Mouse (Mus musculus) hindbrain, embryonic 15.5 days (tissue): ENCODE measurements around the gene Tymp. TPM values are rescaled to one million over a fixed set of nuclear protein-coding genes. Genes with fewer than 3 reads are reported as not detected.

ENCODE experiments used
- ATAC-seq: fragments of 200-750 bp; cut with Nextera tagmentation; 2 replicates; pipeline ENCODE4 v1.8.0; 2017; ENCODE audit warnings: low read depth, moderate number of reproducible peaks, moderate TSS enrichment; ENCODE audit not compliant: low FRiP score
- H3K27ac ChIP-seq: fragments of 300-500 bp; sonication (generic); replicated peaks from 2 replicates; pipeline ENCODE4 v1.5.1; 2015; ENCODE audit warnings: mild to moderate bottlenecking, inconsistent platforms
- H3K27me3 ChIP-seq: fragments of 300-500 bp; sonication (generic); 2 replicates; pipeline ENCODE4 v1.6.1; 2015; ENCODE audit warnings: control low read depth, inconsistent platforms
- H3K36me3 ChIP-seq: fragments of 300-500 bp; sonication (generic); 2 replicates; pipeline ENCODE4 v1.6.1; 2015; ENCODE audit warnings: control low read depth, inconsistent platforms
- H3K4me1 ChIP-seq: fragments of 300-500 bp; sonication (generic); replicated peaks from 2 replicates; pipeline ENCODE4 v1.6.1; 2015; ENCODE audit warnings: control low read depth, inconsistent platforms
- H3K4me2 ChIP-seq: fragments of 300-500 bp; sonication (generic); 2 replicates; pipeline ENCODE4 v1.6.1; 2015; ENCODE audit warnings: moderate library complexity, mild to moderate bottlenecking, inconsistent platforms
- H3K4me3 ChIP-seq: fragments of 300-500 bp; sonication (generic); 2 replicates; pipeline ENCODE4 v1.5.1; 2015; ENCODE audit warnings: mild to moderate bottlenecking, inconsistent platforms
- H3K9ac ChIP-seq: fragments of 300-500 bp; sonication (generic); 2 replicates; pipeline ENCODE4 v1.6.1; 2015; ENCODE audit warnings: inconsistent platforms
- H3K9me3 ChIP-seq: fragments of 300-500 bp; sonication (generic); 2 replicates; pipeline ENCODE4 v1.6.1; 2016; ENCODE audit warnings: control low read depth, inconsistent platforms
- WGBS: fragments of 180-500 bp; shearing (Covaris S2); methylation state at CpG from one replicate; pipeline ENCODE4 v1.1.7; 2015; 5-methylcytosine and 5-hydroxymethylcytosine counted together
- polyA plus RNA-seq: library from polyadenylated mRNA; unstranded; fragments of >200 nt; fragmentation: Nextera tagmentation; extraction: Ambion mirVana; gene quantifications from 2 replicates; pipeline ENCODE4 v1.2.1, GENCODE M21; 2015

The Tymp gene
- polyA plus RNA-seq, 1 experiment from 2014 or later: 2.6 TPM

DNA sequence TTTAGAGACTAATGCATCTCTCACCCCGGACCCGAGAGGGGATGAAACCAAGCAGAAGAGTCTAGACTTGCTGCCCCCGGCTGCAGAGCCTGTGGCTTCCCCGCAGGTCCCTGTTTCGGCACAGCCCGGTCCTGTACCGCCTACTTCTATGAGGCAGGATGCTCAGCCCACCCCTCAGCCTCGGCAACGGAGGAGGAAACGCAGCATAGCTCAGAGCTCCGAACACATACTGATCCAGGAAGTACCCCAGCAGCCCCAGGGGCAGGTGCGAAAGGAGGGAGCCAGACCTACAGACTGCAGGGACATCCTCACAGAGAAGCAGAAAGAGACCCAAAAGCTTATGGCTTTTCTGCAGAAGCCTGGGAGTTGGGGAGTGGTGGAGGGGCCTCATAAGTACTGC is 10.3 kb upstream of the Tymp start:
- no peak overlapping the region for H3K4me3 ChIP-seq
- 48% methylated on average over 12 of the region's 12 CpGs for WGBS
- no peak overlapping the region for H3K9ac ChIP-seq
- no peak for ATAC-seq
- H3K4me2 ChIP-seq: no peak overlapping the region
- no peak overlapping the region for H3K27ac ChIP-seq
- H3K36me3 ChIP-seq: no peaks in the 10 kb centered on the region
- H3K27me3 ChIP-seq: no peaks in the 10 kb centered on the region
- no peaks in the 10 kb centered on the region for H3K9me3 ChIP-seq
- H3K4me1 ChIP-seq: no peaks in the 10 kb centered on the region

DNA sequence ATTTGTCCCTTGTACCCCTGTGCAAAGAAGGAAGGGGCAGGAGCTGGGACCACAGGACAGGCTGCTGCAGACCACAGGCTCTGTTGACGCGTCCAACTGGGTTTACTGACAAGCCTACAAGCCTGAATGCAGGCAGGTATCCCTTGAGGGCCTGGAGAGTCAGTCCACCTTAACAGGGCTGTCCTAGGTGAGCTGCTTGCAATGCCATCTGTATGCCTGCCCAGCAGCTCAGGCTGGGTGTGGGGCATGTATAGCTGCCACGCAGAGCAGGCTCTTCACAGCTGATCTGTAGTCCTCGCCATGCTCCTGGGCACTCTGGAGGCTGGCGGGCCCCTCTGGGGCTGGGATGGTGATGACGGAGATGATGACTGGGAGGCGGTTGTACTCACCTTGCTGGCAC is 7.8 kb upstream of the Tymp start, which contains the start of gene Klhdc7b:
TSS of gene Klhdc7b (plus strand) at position 301 of the 400 bp plus-strand sequence.
- 93% methylated on average over 7 of the region's 7 CpGs for WGBS
- no peaks in the 10 kb centered on the region for H3K9me3 ChIP-seq
- no peak within 1 kb of the TSS for H3K9ac ChIP-seq
- H3K27ac ChIP-seq: no peak within 1 kb of the TSS
- 0 out of 2 replicates have a peak, but pooled peaks cover under 1% of the 10 kb centered on the region for H3K4me1 ChIP-seq
- no peak within 1 kb of the TSS for H3K4me2 ChIP-seq
- H3K4me3 ChIP-seq: no peak within 1 kb of the TSS
- peaks cover 15% of the 10 kb centered on the region for H3K27me3 ChIP-seq
- no peaks in the 10 kb centered on the region for H3K36me3 ChIP-seq
- ATAC-seq: no peak

DNA sequence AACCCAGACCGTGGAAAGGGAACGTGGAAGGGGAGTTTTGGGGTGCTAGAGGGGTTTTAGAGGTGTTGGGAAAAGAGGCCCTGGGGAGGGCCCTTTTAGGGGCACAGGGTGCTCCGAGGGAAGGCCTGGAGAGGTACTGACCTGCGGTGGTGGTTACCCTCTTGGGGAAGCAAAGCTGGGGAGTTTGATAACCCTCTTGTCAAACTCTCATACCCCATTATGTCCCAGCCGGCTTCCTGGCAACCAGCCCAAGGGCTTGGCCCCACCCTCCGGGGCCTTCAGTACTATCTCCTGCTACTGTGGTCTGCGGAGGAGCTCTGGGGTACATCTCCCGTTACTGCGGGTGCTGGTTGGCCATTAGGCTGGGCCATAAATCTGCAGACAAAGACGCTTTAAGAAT is 2.6 kb upstream of the Tymp start:
- Histone ChIP-seq H3K4me3 (peak overlapping the region; percentile 39), H3K27me3 (peaks cover 52% of the 10 kb centered on the region), H3K27ac (no peak overlapping the region), H3K9me3 (no peaks in the 10 kb centered on the region), H3K4me2 (peak overlapping the region; percentile 60), H3K4me1 (peaks cover 19% of the 10 kb centered on the region), H3K9ac (no peak overlapping the region), H3K36me3 (no peaks in the 10 kb centered on the region)
- no peak for ATAC-seq
- 9% methylated on average over 10 of the region's 10 CpGs for WGBS

DNA sequence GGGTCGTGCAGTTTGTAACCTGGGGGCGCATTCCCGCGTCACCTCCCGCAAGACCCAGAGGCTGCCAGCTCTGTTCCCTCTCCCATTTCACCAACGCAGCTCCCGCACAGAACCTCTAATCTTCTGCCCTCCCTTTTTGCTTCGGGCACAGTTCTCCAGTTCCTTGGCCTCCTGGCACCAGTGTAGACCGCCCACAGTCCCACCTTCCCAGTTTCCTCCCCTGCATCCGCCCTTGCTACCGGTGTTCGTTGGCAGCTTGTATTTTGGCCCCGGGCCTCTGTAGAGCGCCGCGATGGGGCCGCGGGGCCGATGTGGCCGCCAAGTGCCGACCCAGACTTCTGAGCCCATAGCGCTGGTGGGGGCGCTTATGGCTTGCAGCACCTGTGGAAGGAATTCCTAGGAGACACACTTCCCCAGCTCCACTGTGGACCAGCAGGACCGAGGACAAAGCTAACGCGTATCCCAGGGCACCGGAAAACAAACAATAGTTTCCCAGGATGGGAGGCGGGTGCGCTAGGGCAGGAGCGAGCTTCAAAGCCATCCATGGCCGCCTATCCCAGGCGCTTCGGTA is 2.1 kb upstream of the Tymp start, which contains the start of gene Odf3b:
TSS of gene Odf3b (minus strand) at position 452 of the 571 bp plus-strand sequence.
- Histone ChIP-seq H3K36me3 (no peaks in the 10 kb centered on the region), H3K4me1 (peaks cover 23% of the 10 kb centered on the region), H3K27me3 (peaks cover 52% of the 10 kb centered on the region), H3K4me3 (peak within 1 kb of the TSS; percentile 39), H3K9ac (peak within 1 kb of the TSS; percentile 32), H3K9me3 (no peaks in the 10 kb centered on the region), H3K4me2 (peak within 1 kb of the TSS; percentile 60), H3K27ac (no peak within 1 kb of the TSS)
- WGBS: under 1% methylated on average over 33 of the region's 33 CpGs
- ATAC-seq: no peak

DNA sequence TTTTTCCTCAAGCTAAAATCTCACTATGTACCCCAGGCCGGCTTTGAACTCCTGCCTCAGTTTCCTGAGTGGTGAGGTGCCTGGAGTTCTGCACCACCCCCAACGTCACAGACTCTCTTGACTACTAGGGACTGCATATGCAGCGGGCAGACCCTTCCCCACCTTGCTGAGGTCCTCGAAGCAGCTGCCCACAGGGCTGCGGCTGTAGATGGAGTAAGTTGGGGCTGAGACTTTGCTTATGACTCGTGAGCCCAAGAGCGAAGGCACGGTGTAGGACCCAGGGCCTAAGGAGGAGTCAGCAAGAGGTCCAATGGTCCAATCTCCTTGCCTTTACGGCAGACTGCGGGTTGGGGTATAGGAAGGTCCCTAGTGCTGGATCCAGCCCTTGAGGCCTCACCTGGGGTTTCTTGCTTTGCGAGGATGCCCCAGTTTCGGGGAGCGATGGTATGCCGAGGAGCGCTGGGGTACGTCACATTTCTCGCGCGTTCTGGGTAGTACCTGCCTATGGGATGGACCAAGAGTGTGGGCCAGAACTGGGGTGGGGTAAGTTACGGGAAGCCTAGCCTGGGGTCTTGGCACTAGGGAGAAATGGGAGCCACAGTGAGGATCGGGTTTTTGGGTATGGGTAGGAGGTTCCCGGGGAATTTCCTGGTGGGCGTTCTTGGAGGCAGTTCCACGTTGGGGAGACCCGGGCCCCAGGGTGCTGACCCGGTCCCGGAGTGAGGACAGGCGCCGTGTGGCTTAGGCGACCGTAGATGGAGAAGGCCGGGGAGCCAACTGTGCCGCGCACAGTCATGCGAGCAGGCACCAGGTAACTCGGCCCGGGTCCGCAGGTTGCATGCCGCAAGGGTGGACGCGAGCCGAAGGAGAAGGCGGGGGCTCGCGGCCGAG is 1.3 kb upstream of the Tymp start:
- Histone ChIP-seq H3K4me1 (peaks cover 25% of the 10 kb centered on the region), H3K9me3 (no peaks in the 10 kb centered on the region), H3K27me3 (peaks cover 52% of the 10 kb centered on the region), H3K27ac (no peak overlapping the region), H3K4me2 (peak overlapping the region; percentile 60), H3K36me3 (no peaks in the 10 kb centered on the region), H3K9ac (peak overlapping the region; percentile 32), H3K4me3 (peak overlapping the region; percentile 39)
- 11% methylated on average over 46 of the region's 46 CpGs for WGBS
- ATAC-seq: no peak

DNA sequence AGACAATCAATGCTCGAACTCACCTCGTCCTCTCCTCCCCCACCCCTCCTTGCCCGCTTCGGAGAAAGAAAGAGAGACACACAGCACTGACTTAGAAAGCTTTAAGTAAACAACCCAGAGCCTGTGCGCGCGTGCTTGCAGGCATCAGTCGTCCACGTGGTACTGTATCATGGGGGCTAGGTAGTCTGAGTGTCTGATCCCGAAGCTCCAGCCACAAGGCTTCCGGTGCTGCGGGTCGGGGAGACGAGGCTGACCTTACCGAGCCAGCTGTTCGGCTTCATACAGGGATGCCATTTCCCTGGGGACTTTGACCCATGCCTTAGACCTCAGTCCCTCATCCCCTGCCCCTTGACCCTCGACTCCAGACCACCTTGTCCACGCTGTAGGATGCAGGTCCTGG is 523 bp upstream of the Tymp start:
- Histone ChIP-seq H3K27ac (no peak overlapping the region), H3K4me2 (peak overlapping the region; percentile 17; the same call in 1 of the 2 replicates), H3K9me3 (no peaks in the 10 kb centered on the region), H3K36me3 (no peaks in the 10 kb centered on the region), H3K27me3 (peaks cover 52% of the 10 kb centered on the region), H3K4me1 (peaks cover 33% of the 10 kb centered on the region), H3K4me3 (0 out of 2 replicates have a peak overlapping the region, but pooled peaks have one; percentile 6), H3K9ac (no peak overlapping the region)
- 13% methylated on average over 18 of the region's 18 CpGs for WGBS
- ATAC-seq: no peak

DNA sequence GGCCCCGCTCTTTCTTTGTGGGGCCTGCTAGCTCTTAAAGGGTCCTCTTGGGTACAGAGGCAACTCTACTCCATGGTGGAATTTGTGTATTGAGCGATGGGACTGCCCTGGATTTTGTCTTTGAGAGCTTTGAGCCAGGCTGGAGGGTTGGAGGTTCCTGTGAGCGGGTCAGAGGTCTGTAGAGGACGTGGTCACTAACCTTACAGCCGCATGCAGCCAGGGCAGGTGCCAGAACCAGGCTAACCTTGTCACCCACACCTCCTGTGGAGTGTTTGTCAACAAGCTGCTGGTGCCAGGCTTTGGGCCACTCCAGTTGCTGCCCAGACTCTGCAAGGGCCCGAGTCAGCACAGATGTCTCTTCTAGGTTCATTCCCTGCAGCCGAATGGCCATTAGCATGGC is 799 bp downstream of the Tymp start:
- peaks cover 36% of the 10 kb centered on the region for H3K4me1 ChIP-seq
- H3K9ac ChIP-seq: no peak overlapping the region
- peaks cover 49% of the 10 kb centered on the region for H3K27me3 ChIP-seq
- H3K9me3 ChIP-seq: no peaks in the 10 kb centered on the region
- peaks cover 12% of the 10 kb centered on the region for H3K36me3 ChIP-seq
- H3K4me2 ChIP-seq: no peak overlapping the region
- ATAC-seq: no peak
- 82% methylated on average over 7 of the region's 7 CpGs for WGBS
- H3K27ac ChIP-seq: no peak overlapping the region
- H3K4me3 ChIP-seq: no peak overlapping the region

DNA sequence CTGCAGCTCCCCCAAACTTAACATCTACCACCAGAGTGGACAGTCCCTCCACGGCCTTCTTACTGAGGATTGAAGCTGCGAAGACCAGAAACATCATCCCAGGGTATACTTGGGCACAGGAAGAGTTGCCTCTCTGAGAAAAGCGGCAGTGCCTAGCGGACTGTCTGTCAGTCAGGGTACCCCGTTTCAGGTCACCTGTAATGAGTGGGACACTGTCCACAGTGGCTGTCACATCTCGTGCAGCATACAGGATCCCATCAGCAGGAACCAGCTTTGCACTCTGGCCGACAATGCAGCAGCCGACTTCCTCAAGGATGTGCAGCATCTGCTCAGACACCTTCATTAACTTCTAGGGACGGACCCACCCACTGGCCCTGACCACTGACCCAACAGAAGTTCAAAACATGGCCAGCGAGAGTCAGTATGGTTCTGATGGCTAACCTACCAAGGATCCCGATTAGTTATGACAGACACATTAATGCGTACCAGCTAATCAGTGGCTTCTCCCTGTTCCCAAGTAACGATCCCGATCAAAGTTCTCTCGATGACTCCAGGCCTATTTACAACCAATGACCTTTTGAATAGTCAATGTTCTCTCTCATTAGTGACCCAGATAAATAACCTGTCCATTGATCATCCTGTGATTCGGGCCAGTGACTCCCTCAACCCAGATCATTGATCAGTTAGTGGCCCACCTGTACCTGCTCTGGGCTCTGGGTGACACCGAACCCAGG is 1.9 kb downstream of the Tymp start:
- Histone ChIP-seq H3K27ac (no peak overlapping the region), H3K4me2 (peak overlapping the region; percentile 91; the same call in 1 of the 2 replicates), H3K27me3 (peaks cover 39% of the 10 kb centered on the region), H3K9ac (no peak overlapping the region), H3K4me3 (peak overlapping the region; percentile 92; the same call in 1 of the 2 replicates), H3K36me3 (peaks cover 23% of the 10 kb centered on the region), H3K4me1 (peaks cover 36% of the 10 kb centered on the region), H3K9me3 (no peaks in the 10 kb centered on the region)
- ATAC-seq: no peak
- 93% methylated on average over 17 of the region's 17 CpGs for WGBS

DNA sequence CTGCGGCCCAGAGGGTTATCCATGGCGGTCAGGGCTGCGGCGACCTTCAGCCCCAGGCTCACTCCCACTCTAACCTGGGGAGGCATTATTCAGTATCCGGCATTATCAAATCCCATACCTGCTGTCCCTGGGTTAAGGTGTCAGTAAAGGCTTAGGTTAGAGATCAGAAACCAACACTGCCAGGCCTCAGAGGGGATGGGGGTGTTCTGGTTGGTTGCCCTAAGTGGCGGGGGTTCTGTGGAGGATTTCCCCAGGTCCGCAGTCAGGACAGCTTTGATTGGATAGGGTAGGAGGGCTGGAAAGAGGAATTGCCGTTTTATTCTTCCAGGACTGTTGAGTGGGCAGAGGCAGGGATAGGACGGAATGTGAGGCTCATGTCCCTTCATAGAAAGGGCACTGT is 2.5 kb downstream of the Tymp start:
- Histone ChIP-seq H3K9ac (peak overlapping the region; percentile 89), H3K4me2 (peak overlapping the region; percentile 91), H3K9me3 (no peaks in the 10 kb centered on the region), H3K4me3 (peak overlapping the region; percentile 92), H3K4me1 (peaks cover 33% of the 10 kb centered on the region), H3K36me3 (peaks cover 29% of the 10 kb centered on the region), H3K27me3 (peaks cover 35% of the 10 kb centered on the region), H3K27ac (peak overlapping the region; percentile 97)
- 0 out of 2 replicates have a peak, but pooled peaks have one; percentile 6 for ATAC-seq
- WGBS: 52% methylated on average over 9 of the region's 9 CpGs

DNA sequence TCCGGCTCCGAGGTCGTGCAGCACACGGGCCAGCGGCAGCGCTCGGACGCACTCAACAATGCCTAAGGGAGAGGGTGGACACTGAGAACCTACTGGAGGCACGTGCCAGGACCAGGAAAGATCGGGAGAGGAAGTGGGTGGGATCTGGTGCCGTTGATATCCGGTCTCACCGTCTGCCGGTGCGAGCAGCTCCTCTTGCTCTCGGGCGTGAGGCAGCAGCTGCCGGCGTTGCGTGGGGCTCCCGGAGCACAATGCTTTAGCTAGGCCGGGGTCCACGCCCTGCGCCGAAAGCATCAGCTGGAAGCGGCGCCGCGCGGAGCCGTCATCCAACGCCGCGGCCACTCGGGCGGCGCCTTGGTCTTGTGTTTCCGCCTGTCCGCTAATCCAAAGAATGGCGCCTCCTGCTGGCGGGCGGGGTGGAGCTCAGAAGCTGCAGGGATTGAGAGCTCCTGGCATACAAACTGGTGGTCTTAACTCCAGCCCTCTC is 3.0 kb downstream of the Tymp start, which contains the start of gene Sco2:
TSS of gene Sco2 (minus strand) at position 85 of the 487 bp plus-strand sequence.
- peak; percentile 89 for ATAC-seq
- no peaks in the 10 kb centered on the region for H3K9me3 ChIP-seq
- WGBS: 0% methylated on average over 42 of the region's 42 CpGs
- H3K4me3 ChIP-seq: peak within 1 kb of the TSS; percentile 92
- peaks cover 34% of the 10 kb centered on the region for H3K36me3 ChIP-seq
- H3K9ac ChIP-seq: peak within 1 kb of the TSS; percentile 89
- peaks cover 29% of the 10 kb centered on the region for H3K27me3 ChIP-seq
- H3K4me1 ChIP-seq: peaks cover 28% of the 10 kb centered on the region
- H3K4me2 ChIP-seq: peak within 1 kb of the TSS; percentile 91
- peak within 1 kb of the TSS; percentile 97 for H3K27ac ChIP-seq

DNA sequence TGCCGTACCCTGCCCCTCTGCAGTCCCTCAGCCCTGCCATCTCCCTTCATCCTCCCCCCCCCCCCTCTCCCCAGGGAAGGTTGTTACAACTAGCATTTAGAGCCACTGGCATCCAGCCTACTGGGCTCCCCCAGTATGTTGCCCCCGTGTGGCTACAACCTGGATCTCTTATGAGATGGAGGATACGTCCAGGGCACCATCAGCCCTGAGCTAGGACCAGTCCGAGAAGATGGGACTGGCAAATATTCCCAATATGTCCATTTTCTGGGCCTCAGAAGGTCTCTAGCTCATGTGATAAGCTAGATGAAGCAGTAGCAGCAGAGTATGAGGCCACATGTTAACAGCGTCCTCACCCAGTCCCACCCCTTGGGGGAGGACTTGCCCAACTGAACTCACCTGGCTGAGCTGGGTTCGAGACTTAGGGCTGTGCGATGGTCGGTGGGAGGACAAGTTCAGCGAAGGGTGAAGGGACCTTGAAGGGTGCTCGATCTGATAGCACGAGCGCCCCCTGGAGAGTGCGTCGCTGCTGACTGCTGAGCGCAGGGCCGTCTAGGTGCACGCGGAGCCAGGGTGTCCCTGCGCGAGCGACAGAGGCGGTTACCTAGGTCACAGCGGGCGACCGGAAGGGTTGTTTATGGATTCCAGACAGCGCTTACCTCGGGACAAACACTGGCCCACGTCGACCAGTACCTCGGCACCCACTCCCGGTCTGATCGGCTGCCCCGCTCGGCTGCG is 3.6 kb downstream of the Tymp start:
- Histone ChIP-seq H3K36me3 (peaks cover 40% of the 10 kb centered on the region), H3K9me3 (no peaks in the 10 kb centered on the region), H3K27ac (peak overlapping the region; percentile 97), H3K4me2 (peak overlapping the region; percentile 91), H3K4me1 (peaks cover 22% of the 10 kb centered on the region), H3K27me3 (peaks cover 24% of the 10 kb centered on the region), H3K4me3 (peak overlapping the region; percentile 92), H3K9ac (peak overlapping the region; percentile 89)
- 2% methylated on average over 35 of the region's 35 CpGs for WGBS
- ATAC-seq: peak; percentile 82
